Mouse (Mus musculus) CD4-positive, CD25-positive, alpha-beta regulatory T cell, adult 2 months (primary cell): ENCODE results near the gene Gm4744.
"Not testable (repeated sequence)": the region's sequence is repeated elsewhere in the genome, so short reads cannot be mapped to it uniquely, and the experiment has no call there.

Experiments
- DNase-seq: peaks from one replicate; pipeline ENCODE4 v3.0.0-alpha.2; 2012; ENCODE audit warnings: low read depth, low spot score

Gene Gm4744

GRCm38 (mm10) chr6:40951770-40952169 lies at the start of gene Gm4744:
Gm4744 (minus strand) TSS chr6:40951870.
- no peak for DNase-seq

GRCm38 (mm10) chr6:40999379-40999778 lies 47.7 kb upstream of the Gm4744 start, which contains the start of gene Gm2663:
Gm2663 (minus strand) TSS chr6:40999479.
- DNase-seq, result not testable (repeated sequence)

- DNase-seq, result not testable (repeated sequence)
These were observed 12.8 kb upstream of the Gm4744 start, which contains the start of gene 1810009J06Rik for GRCm38 (mm10) chr6:40964454-40964853. 1810009J06Rik (plus strand) TSS chr6:40964754.

GRCm38 (mm10) chr6:40953716-40954115 lies 2.0 kb upstream of the Gm4744 start:
- DNase-seq, result no peak

GRCm38 (mm10) chr6:40940457-40940856 lies 11.2 kb downstream of the Gm4744 start, which contains the start of gene 1700074P13Rik:
1700074P13Rik (minus strand) TSS chr6:40940557.
- DNase-seq, result no peak

GRCm38 (mm10) chr6:40919954-40920353 lies 31.7 kb downstream of the Gm4744 start:
- no peak for DNase-seq

GRCm38 (mm10) chr6:40900287-40900686 lies 51.4 kb downstream of the Gm4744 start, which contains the start of gene Prss58:
Prss58 (minus strand) TSS chr6:40900387.
- no peak for DNase-seq
